Mouse (Mus musculus) thymus, adult 2 months (tissue): ENCODE measurements around the gene Slc25a24.

Experiments used
- CTCF ChIP-seq: fragments of 200-500 bp; IDR thresholded peaks from 2 replicates; pipeline ENCODE4 v1.5.1; 2012; ENCODE audit warnings: mild to moderate bottlenecking, control low read depth, low read length, moderate library complexity, borderline replicate concordance; ENCODE audit not compliant: control insufficient read depth, poor library complexity, insufficient read depth; ENCODE audit errors: extremely low read depth
- POLR2A ChIP-seq: fragments of 200-500 bp; IDR thresholded peaks from 2 replicates; pipeline ENCODE4 v1.6.1; 2012; ENCODE audit warnings: mild to moderate bottlenecking, low read length, control low read depth, moderate library complexity; ENCODE audit not compliant: control insufficient read depth, poor library complexity, insufficient read depth; ENCODE audit errors: extremely low read depth

DNA sequence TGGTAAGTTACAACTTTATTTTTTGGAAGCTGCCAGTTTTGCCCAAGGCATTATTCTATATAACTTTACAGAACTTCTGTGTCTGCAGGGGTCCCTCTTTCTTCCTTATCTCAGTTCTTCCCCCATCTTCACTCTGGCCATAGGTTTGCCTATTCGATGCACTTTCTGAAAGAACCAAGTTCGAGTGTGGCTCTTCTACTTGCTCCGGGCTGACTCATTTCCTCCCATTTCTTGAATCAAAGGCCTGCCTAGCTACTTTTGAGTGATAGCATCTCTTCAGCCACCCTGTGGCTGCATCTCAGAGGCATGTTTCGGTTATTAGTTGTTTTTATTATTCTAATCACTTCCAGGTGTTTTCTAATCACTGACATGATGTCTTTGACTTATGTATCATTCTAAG is 1.1 kb downstream of the Slc25a24 start:
- TF ChIP-seq CTCF (no peak), POLR2A (no peak)
